Mouse (Mus musculus): Measurements from ENCODE around the gene Rnf6. TPM values are rescaled to one million over a fixed set of nuclear protein-coding genes. Genes with fewer than 3 reads are reported as not detected.
A peak's percentile ranks its signal among the peaks of the same experiment; 100 is the strongest.

Gene Rnf6
- polyA plus RNA-seq, 1 experiment from 2014 or later = 18.9 TPM

DNA sequence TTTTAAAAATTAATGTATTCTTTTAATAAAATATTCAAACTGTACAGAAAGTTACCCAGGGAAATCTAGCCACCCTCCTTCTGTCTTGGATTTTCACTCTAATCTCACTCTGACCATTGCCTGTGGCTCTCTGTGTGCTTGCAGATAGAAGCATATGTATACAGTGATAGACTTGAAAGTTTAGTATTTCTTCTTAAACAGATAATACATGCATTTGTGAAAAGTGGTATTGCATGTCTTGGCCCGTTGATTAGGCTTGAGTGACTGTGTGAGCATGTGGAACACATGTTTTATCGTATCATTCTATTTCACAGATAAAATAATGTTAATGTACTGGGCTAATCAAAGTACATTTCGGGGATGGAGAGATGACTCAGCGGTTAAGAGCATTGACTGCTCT is 23.8 kb upstream of the Rnf6 start:
- WGBS = 96% methylated on average over 4 of the region's 4 CpGs
- Histone ChIP-seq H3K4me3 (no peak overlapping the region), H3K9me3 (no peaks in the 10 kb centered on the region), H3K27ac (no peak overlapping the region), H3K36me3 (peaks cover 8% of the 10 kb centered on the region), H3K4me1 (replicated peaks) (no peaks in the 10 kb centered on the region), H3K27me3 (ENCODE audit: insufficient read depth, poor library complexity, severe bottlenecking) (no peaks in the 10 kb centered on the region)
- no peak for DNase-seq (ENCODE audit: low spot score)

DNA sequence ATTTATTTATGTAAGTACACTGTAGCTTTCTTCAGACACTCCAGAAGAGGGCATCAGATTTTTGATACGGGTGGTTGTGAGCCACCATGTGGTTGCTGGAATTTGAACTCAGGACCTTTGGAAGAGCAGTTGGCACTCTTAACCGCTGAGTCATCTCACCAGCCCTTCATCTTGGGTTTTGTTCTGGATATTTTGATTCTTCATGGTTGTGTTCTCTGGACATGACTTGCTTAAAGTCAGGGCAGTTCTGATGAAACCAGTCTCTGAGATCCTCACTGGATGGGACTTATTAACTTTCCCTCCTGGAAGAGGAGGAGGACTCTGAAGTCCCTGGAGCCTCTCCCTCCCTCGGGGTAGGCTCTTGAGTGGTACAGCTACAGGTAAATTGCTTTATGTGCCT is 19.8 kb upstream of the Rnf6 start:
- Histone ChIP-seq H3K27ac (no peak overlapping the region), H3K4me3 (no peak overlapping the region), H3K36me3 (peaks cover 9% of the 10 kb centered on the region; the same call in 1 of the 2 replicates), H3K4me1 (replicated peaks) (no peaks in the 10 kb centered on the region), H3K27me3 (ENCODE audit: insufficient read depth, poor library complexity, severe bottlenecking) (no peaks in the 10 kb centered on the region), H3K9me3 (no peaks in the 10 kb centered on the region)
- 92% methylated on average over 3 of the region's 3 CpGs for WGBS
- no peak for DNase-seq (ENCODE audit: low spot score)

DNA sequence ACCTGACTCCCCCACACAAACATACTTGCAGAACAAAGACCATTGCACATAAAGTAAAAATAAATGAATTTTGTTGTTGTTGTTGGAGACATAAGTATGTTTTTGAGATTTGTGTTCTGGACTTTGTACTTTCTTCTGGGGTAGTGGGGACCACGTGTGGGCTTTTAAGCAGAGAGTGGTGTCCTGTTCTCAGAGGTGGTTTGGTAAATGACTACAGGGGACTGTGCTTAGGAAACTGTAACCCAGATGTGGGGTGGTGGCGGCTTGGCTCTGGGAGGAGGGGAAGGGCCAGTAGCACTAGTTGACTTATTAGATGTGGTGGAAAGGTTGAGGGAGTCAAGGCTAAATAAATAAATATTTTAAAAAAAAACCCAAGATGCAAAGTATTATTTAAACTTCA is 19.4 kb upstream of the Rnf6 start:
- no peak overlapping the region for H3K4me3 ChIP-seq
- WGBS = 93% methylated on average over 2 of the region's 2 CpGs
- no peak for DNase-seq (ENCODE audit: low spot score)
- H3K27ac ChIP-seq = no peak overlapping the region
- no peaks in the 10 kb centered on the region for H3K4me1 ChIP-seq (replicated peaks)
- H3K27me3 ChIP-seq (ENCODE audit: insufficient read depth, poor library complexity, severe bottlenecking) = no peaks in the 10 kb centered on the region
- H3K36me3 ChIP-seq = peaks cover 9% of the 10 kb centered on the region; the same call in 1 of the 2 replicates
- no peaks in the 10 kb centered on the region for H3K9me3 ChIP-seq

DNA sequence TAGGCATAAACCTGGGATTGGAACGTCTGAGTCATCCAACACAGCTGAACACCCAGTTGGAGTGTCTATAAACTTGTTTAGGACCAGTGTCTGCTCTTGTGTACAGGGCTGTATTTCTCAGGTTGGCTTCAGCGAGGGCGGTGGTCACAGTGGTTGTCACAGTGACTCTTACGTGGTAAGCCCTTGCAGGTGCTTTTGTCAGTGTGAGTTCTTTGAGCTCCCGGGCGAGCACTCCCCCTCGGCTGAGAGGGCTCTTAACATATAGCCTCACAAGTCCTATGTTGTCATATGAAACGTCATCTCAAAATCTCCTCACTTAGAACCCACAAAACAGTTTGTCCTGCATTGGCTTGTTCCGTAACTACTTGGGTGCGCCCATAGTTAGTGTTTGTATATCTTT is 16.9 kb upstream of the Rnf6 start:
- H3K27ac ChIP-seq = no peak overlapping the region
- no peaks in the 10 kb centered on the region for H3K9me3 ChIP-seq
- 88% methylated on average over 10 of the region's 10 CpGs for WGBS
- peaks cover 4% of the 10 kb centered on the region; the same call in 1 of the 2 replicates for H3K4me1 ChIP-seq (replicated peaks)
- peaks cover 9% of the 10 kb centered on the region; the same call in 1 of the 2 replicates for H3K36me3 ChIP-seq
- no peak overlapping the region for H3K4me3 ChIP-seq
- no peak for DNase-seq (ENCODE audit: low spot score)
- no peaks in the 10 kb centered on the region for H3K27me3 ChIP-seq (ENCODE audit: insufficient read depth, poor library complexity, severe bottlenecking)

DNA sequence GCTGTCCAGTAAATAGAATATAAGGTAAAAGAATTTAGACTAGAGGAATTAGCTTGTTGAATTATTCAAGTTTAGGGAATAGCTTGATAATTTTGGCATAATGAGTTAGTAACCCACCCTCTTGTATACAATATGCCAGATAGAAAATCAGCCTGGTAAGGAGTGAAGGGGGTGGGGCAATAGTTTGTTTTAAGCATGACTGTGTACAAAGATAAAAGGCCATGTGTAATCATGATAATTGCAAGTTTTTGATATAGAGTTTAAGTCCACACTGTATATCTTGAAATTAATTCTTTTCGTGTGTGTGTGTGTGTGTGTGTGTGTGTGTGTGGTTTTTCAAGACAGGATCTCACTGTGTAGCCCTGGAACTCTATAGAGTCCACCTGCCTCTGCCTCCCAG is 13.0 kb upstream of the Rnf6 start:
- no peaks in the 10 kb centered on the region for H3K9me3 ChIP-seq
- WGBS = 73% methylated on average over 1 of the region's 1 CpGs
- H3K4me3 ChIP-seq = no peak overlapping the region
- peaks cover 17% of the 10 kb centered on the region for H3K4me1 ChIP-seq (replicated peaks)
- no peak for DNase-seq (ENCODE audit: low spot score)
- H3K27ac ChIP-seq = no peak overlapping the region
- peaks cover 9% of the 10 kb centered on the region; the same call in 1 of the 2 replicates for H3K36me3 ChIP-seq
- H3K27me3 ChIP-seq (ENCODE audit: insufficient read depth, poor library complexity, severe bottlenecking) = no peaks in the 10 kb centered on the region

DNA sequence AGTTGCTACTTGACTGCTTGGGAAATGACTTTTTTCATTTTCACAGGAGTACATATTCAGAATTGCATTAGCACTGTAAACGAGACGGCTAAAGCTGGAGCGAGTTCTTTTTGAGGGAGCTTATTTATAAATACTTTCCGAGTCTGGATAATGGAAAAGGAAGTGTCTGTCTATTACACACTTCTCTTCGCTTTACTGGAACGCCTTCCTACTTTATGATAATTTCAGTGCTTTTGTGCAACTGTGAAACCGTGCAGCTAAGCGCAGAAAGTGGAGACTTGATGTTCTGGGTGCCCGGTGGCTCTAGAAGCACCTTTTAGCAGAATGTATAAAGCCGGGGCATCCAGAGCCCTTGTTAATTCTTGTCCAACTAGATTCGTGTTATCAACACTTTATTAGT is 11.5 kb upstream of the Rnf6 start:
- WGBS = 82% methylated on average over 11 of the region's 11 CpGs

DNA sequence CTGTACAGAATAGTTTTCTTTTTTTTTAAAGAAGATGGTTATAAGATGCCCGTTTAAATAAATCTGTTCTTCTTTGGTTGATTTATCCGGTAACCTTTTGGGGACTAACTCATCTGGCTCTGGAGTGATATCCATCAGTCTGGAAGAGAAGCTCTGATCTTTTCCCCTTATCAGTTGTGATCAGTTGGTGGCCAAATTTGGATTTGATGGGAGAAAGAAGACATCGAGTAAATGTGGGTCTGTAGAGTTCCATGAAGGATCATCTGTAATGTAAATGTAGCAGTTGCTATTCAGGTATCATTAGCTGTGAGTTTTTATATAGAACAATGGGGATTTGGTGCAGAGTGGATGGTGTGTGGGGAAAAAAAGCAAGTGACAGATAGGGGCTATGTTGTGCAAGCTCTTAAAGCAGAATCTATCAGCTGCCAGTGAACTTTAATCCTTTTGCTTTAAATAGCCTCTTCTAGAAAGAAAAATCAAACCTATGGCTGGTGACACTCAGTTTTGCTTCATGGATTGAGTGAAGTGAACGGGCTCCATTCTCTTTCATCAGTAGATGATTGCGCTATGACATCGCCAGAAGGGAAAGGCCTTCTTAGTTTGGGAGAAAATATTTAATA is 10.8 kb upstream of the Rnf6 start:
- peaks cover 17% of the 10 kb centered on the region for H3K4me1 ChIP-seq (replicated peaks)
- H3K9me3 ChIP-seq = no peaks in the 10 kb centered on the region
- H3K36me3 ChIP-seq = no peaks in the 10 kb centered on the region
- H3K27ac ChIP-seq = peak overlapping the region; percentile 97
- no peaks in the 10 kb centered on the region for H3K27me3 ChIP-seq (ENCODE audit: insufficient read depth, poor library complexity, severe bottlenecking)
- WGBS = 46% methylated on average over 6 of the region's 6 CpGs
- DNase-seq (ENCODE audit: low spot score) = no peak
- H3K4me3 ChIP-seq = peak overlapping the region; percentile 89

More for the DNA sequence above, 11.5 kb upstream of the Rnf6 start:
- no peak for DNase-seq (ENCODE audit: low spot score)
- peak overlapping the region; percentile 89 for H3K4me3 ChIP-seq
- H3K27ac ChIP-seq = no peak overlapping the region
- no peaks in the 10 kb centered on the region for H3K27me3 ChIP-seq (ENCODE audit: insufficient read depth, poor library complexity, severe bottlenecking)
- peaks cover 17% of the 10 kb centered on the region for H3K4me1 ChIP-seq (replicated peaks)
- peaks cover under 1% of the 10 kb centered on the region; the same call in 1 of the 2 replicates for H3K36me3 ChIP-seq
- no peaks in the 10 kb centered on the region for H3K9me3 ChIP-seq

DNA sequence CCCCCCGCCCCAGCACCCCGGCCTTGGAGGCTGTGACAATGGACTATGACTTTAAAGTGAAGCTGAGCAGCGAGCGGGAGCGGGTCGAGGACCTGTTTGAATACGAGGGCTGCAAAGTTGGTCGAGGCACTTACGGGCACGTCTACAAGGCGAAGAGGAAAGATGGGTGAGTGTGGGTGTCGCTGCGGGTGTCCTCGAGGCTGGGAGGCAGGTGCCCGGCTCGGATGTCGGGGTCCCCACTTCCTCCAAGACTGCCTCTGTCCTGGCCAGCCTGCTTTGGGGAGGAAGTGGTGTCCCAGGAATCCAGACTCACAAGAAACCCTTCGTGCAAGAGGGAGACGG is 10.3 kb upstream of the Rnf6 start:
- no peaks in the 10 kb centered on the region for H3K27me3 ChIP-seq (ENCODE audit: insufficient read depth, poor library complexity, severe bottlenecking)
- under 1% methylated on average over 19 of the region's 19 CpGs for WGBS
- H3K4me3 ChIP-seq = peak overlapping the region; percentile 89
- no peaks in the 10 kb centered on the region for H3K9me3 ChIP-seq
- peaks cover 17% of the 10 kb centered on the region for H3K4me1 ChIP-seq (replicated peaks)
- no peaks in the 10 kb centered on the region for H3K36me3 ChIP-seq
- peak; percentile 50 for DNase-seq (ENCODE audit: low spot score)
- peak overlapping the region; percentile 97 for H3K27ac ChIP-seq

DNA sequence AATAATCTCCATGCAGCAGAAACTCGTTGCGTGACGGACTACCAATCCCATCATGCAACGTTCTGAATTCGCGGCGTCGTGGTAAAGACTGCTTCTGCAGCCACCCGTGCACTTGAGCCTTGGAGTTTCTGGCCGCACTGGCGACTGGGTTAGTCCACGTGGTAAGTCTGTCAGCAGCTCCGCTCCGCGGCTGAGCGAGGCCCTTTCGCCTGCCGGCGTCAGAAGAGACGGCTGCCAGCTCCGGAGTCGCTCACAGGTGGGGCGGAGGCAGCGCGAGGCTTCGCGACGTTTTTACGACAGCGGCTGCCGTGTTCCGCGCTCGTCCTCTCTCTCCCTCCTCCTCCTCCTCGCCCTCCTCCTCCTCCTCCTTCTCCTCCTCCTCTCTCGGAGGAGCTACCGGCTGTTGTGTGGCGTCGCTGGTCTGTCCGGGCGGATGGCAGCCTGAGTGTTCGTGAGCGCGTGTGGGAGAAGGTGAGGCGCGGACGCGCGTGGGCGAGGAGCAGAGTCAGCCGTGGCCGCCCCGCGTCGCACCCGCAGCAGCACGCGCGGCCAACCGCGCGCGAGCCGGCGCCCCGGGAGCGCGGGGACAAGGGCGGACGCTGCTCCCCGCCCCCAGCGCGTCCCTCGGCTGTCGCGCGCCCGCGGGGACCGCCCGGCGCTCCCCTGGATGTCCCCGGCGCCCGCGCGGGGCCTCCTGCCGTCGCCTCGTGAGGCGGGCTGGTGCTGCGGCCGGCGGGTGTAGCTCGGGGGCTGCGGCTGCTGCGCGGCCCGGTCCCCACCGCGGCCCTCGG is 9.7 kb upstream of the Rnf6 start, which contains the start of gene Cdk8:
Gene Cdk8, plus strand, starts transcription at position 367 of the 791 bp plus-strand sequence.
- under 1% methylated on average over 102 of the region's 102 CpGs for WGBS
- H3K4me3 ChIP-seq = peak within 1 kb of the TSS; percentile 89
- peak within 1 kb of the TSS; percentile 97 for H3K27ac ChIP-seq
- DNase-seq (ENCODE audit: low spot score) = peak; percentile 95
- no peaks in the 10 kb centered on the region for H3K36me3 ChIP-seq
- H3K4me1 ChIP-seq (replicated peaks) = peaks cover 17% of the 10 kb centered on the region
- H3K27me3 ChIP-seq (ENCODE audit: insufficient read depth, poor library complexity, severe bottlenecking) = no peaks in the 10 kb centered on the region
- H3K9me3 ChIP-seq = no peaks in the 10 kb centered on the region

DNA sequence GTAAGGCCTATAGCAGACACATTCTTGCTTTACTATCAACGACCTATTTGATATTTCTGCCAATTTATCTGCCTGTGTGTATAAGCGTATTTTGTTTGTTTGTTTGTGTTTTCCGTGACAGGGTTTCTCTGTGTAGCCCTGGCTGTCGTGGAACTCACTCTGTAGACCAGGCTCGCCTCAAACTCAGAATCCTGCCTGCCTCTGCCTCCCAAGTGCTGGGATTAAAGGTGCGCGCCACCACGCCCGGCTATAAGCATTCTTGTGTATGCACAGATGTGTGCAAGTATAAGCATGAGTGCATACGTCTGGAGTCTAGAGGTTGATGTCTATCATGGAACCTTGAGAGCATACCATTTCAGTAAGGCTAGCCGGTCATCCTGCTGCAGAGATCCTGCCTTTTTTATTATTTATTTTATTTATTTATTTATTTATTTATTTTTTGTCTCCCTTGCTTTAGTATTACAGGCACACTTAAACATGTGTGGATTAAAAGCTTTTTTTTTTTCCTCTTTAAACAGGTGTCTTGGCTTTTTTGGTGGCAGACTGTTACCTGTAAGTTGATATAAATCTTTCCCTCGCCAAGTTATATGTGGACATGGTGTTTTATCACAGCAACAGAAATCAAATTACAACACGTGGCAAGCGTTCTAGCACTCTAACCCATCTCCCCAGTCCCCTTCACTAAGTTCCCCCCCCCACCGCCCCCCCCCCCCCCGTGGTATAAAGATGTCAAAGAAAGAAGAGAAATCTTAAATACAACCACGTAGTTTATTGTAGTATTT is 8.7 kb upstream of the Rnf6 start:
- H3K4me1 ChIP-seq (replicated peaks) = peaks cover 17% of the 10 kb centered on the region
- no peak for DNase-seq (ENCODE audit: low spot score)
- 60% methylated on average over 17 of the region's 17 CpGs for WGBS
- H3K9me3 ChIP-seq = no peaks in the 10 kb centered on the region
- H3K27me3 ChIP-seq (ENCODE audit: insufficient read depth, poor library complexity, severe bottlenecking) = no peaks in the 10 kb centered on the region
- H3K36me3 ChIP-seq = no peaks in the 10 kb centered on the region
- H3K4me3 ChIP-seq = peak overlapping the region; percentile 89
- peak overlapping the region; percentile 97 for H3K27ac ChIP-seq

DNA sequence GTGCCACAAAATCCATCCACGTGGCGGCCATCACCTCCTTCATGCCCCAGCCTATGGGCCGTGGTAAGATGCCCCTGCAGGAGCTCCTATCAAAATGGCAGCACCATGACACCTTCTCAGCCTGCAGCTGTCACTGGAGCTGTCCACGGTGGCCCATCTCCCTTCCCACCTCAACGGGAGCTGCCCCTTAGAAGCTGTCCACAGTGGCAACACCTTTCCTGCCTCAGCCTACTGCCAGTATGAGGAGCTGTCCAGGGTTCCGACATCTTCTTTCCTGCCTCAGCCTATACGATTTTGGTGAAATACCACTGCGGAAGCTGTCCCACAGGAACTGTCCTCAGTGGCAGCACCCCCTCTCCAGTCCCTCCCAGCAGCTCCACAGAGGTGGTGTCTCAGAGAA is 6.1 kb upstream of the Rnf6 start:
- no peaks in the 10 kb centered on the region for H3K9me3 ChIP-seq
- no peak overlapping the region for H3K27ac ChIP-seq
- DNase-seq (ENCODE audit: low spot score) = no peak
- 80% methylated on average over 8 of the region's 8 CpGs for WGBS
- H3K4me1 ChIP-seq (replicated peaks) = peaks cover 7% of the 10 kb centered on the region
- no peaks in the 10 kb centered on the region for H3K36me3 ChIP-seq
- no peaks in the 10 kb centered on the region for H3K27me3 ChIP-seq (ENCODE audit: insufficient read depth, poor library complexity, severe bottlenecking)
- H3K4me3 ChIP-seq = no peak overlapping the region

DNA sequence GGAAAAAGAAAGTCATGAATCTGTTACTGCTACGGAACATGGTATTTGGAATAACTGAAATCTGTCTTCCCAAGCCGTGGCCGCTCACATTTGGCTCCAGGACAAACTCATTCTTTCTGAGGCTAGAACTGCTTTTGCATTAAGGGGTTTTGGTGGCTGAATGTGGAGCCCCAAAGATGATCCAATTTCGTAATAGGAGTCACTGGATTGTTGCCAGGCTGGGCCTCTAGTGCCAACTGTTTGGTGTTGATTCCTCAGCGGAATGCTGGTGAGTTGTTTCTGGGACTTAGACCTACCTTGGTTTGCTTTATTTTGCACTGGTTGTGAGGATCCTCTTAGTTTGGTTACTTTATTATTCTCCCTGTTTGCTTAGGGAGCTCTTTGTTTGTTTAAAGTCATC is 2.4 kb upstream of the Rnf6 start:
- DNase-seq (ENCODE audit: low spot score) = no peak
- H3K27me3 ChIP-seq (ENCODE audit: insufficient read depth, poor library complexity, severe bottlenecking) = no peaks in the 10 kb centered on the region
- H3K36me3 ChIP-seq = peaks cover 10% of the 10 kb centered on the region
- H3K4me3 ChIP-seq = no peak overlapping the region
- H3K9me3 ChIP-seq = no peaks in the 10 kb centered on the region
- H3K27ac ChIP-seq = no peak overlapping the region
- WGBS = 83% methylated on average over 5 of the region's 5 CpGs
- peaks cover 15% of the 10 kb centered on the region for H3K4me1 ChIP-seq (replicated peaks)

DNA sequence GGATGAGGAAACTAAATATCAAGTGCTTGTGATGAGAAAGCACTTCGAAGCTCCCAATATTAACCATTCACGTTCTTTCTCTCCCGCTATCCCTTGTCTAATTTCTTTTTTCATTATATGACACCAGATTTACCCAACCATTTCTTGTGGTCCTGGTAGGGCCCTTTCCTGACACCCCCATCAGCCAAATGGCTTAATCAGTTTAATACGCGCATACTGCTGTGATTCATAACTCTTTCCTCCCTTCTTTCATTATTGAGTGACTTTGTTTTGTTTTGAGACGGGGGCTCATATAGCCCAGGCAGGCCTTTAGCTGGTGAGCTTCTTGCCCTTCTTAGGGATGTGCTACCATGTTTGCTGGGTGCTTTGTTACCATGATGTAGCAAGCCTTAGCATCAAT is 367 bp upstream of the Rnf6 start:
- Histone ChIP-seq H3K9me3 (no peaks in the 10 kb centered on the region), H3K4me1 (replicated peaks) (peaks cover 15% of the 10 kb centered on the region), H3K27me3 (ENCODE audit: insufficient read depth, poor library complexity, severe bottlenecking) (no peaks in the 10 kb centered on the region), H3K4me3 (peak overlapping the region; percentile 75), H3K27ac (peak overlapping the region; percentile 98), H3K36me3 (peaks cover 30% of the 10 kb centered on the region)
- 35% methylated on average over 6 of the region's 6 CpGs for WGBS
- no peak for DNase-seq (ENCODE audit: low spot score)

All from hindbrain, embryonic 10.5 days (tissue).